Mouse (Mus musculus) liver, postnatal 0 days (tissue): Measurements from ENCODE around the gene Nop10.

ENCODE experiments used
- CTCF ChIP-seq: sonication (generic); IDR thresholded peaks from 2 replicates; pipeline ENCODE4 v1.5.1; 2016; ENCODE audit warnings: antibody characterized with exemption, low read depth
- EP300 ChIP-seq: IDR thresholded peaks from 2 replicates; pipeline ENCODE4 v1.6.1; 2016; ENCODE audit warnings: antibody characterized with exemption, low read depth, mild to moderate bottlenecking

DNA sequence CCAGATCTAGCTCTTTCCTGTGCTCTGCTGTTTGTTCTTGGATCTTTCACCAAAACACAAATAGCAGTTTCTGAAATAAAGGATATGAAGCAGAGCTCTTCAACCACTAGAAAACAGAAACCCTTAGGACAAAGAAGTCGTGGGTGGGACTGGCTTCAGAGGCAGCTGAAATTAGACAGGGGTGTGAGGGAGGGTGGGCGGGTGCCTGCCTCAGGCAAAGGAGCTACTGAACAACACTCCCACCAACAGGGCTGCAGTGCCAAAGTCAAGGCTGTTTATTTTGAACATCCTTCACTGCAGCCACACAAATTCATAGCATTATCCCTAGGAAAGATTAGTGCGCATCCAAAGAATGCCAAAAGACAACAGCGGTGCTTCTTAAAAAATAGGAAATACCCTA is 37.4 kb upstream of the Nop10 start:
- TF ChIP-seq EP300 (no peak), CTCF (no peak)
